Mouse (Mus musculus) lung, adult 10 weeks (tissue): ENCODE data around the gene Lmntd2. TPM values are rescaled to one million over a fixed set of nuclear protein-coding genes. Genes with fewer than 3 reads are reported as not detected.

Experiments
- polyA plus RNA-seq: library from polyadenylated mRNA; stranded (reverse); fragments of 350-450 nt; fragmentation: Illumina TruSeq; extraction: RNeasy Lipid Tissue Mini Kit (QIAGEN cat#74804); gene quantifications from one replicate; pipeline ENCODE4 v1.2.3, GENCODE M21; 2014; ENCODE audit warnings: low read depth, low replicate concordance; ENCODE audit not compliant: insufficient read depth

Lmntd2 gene
- 1.0 TPM for polyA plus RNA-seq

GRCm38 (mm10) chr7:141213605-141214235 is at the start of gene Lmntd2:
TSS of gene Lmntd2 (minus strand) at chr7:141214080.

GRCm38 (mm10) chr7:141228279-141229067 is 14.6 kb upstream of the Lmntd2 start, which contains the start of gene Phrf1:
TSS of gene Phrf1 (plus strand) at chr7:141228784.

GRCm38 (mm10) chr7:141215101-141215879 is 1.4 kb upstream of the Lmntd2 start, which contains the start of gene Rassf7:
TSS of gene Rassf7 (plus strand) at chr7:141215860.

GRCm38 (mm10) chr7:141193948-141194347 is 19.9 kb downstream of the Lmntd2 start, which contains the start of the genes Hras and Lrrc56:
TSS of gene Hras (minus strand) at chr7:141194005.
TSS of gene Lrrc56 (plus strand) at chr7:141194157.

GRCm38 (mm10) chr7:141172116-141173006 is 41.5 kb downstream of the Lmntd2 start, which contains the start of gene Rnh1:
TSS of gene Rnh1 (minus strand) at chr7:141172857.

Other genes starting within 250 kb of the Lmntd2 start
- gene Ifitm1, start 246.9 kb downstream of the Lmntd2 start, polyA plus RNA-seq: 139 TPM
- gene Ifitm3, start 203.3 kb downstream of the Lmntd2 start, polyA plus RNA-seq: 811 TPM
- 21.7 TPM for gene Ifitm6, start 196.2 kb downstream of the Lmntd2 start, polyA plus RNA-seq
- gene Gm17387, start 184.9 kb downstream of the Lmntd2 start, polyA plus RNA-seq: not detected
- gene B4galnt4, start 153.0 kb downstream of the Lmntd2 start, polyA plus RNA-seq: not detected
- 12.5 TPM for gene Pkp3, start 135.9 kb downstream of the Lmntd2 start, polyA plus RNA-seq
- 23.1 TPM for gene Sigirr, start 113.5 kb downstream of the Lmntd2 start, polyA plus RNA-seq
- gene Ano9, start 96.3 kb downstream of the Lmntd2 start, polyA plus RNA-seq: 1.0 TPM
- 14.6 TPM for gene Ptdss2, start 91.7 kb downstream of the Lmntd2 start, polyA plus RNA-seq
- 139 TPM for gene Rnh1, start 41.2 kb downstream of the Lmntd2 start, polyA plus RNA-seq
- 93.0 TPM for gene Hras, start 20.1 kb downstream of the Lmntd2 start, polyA plus RNA-seq
- gene Lrrc56, start 19.9 kb downstream of the Lmntd2 start, polyA plus RNA-seq: 7.3 TPM
- gene Rassf7, start 1.8 kb upstream of the Lmntd2 start, polyA plus RNA-seq: 55.1 TPM
- 26.6 TPM for gene Phrf1, start 14.7 kb upstream of the Lmntd2 start, polyA plus RNA-seq
- 21.8 TPM for gene Irf7, start 52.4 kb upstream of the Lmntd2 start, polyA plus RNA-seq
- 0.23 TPM for gene Cdhr5, start 62.7 kb upstream of the Lmntd2 start, polyA plus RNA-seq
- not detected for gene Sct, start 65.1 kb upstream of the Lmntd2 start, polyA plus RNA-seq
- not detected for gene Drd4, start 77.9 kb upstream of the Lmntd2 start, polyA plus RNA-seq
- gene Deaf1, start 113.6 kb upstream of the Lmntd2 start, polyA plus RNA-seq: 20.4 TPM
- gene Tmem80, start 113.7 kb upstream of the Lmntd2 start, polyA plus RNA-seq: 25.4 TPM
- 30.4 TPM for gene Eps8l2, start 124.8 kb upstream of the Lmntd2 start, polyA plus RNA-seq
- gene Taldo1, start 178.1 kb upstream of the Lmntd2 start, polyA plus RNA-seq: 203 TPM
- 24.6 TPM for gene Gatd1, start 200.1 kb upstream of the Lmntd2 start, polyA plus RNA-seq
- gene Cend1, start 215.4 kb upstream of the Lmntd2 start, polyA plus RNA-seq: 0.50 TPM
- gene Slc25a22, start 223.8 kb upstream of the Lmntd2 start, polyA plus RNA-seq: 12.9 TPM
- 0.81 TPM for gene Pidd1, start 229.9 kb upstream of the Lmntd2 start, polyA plus RNA-seq
- 1,656 TPM for gene Rplp2, start 233.3 kb upstream of the Lmntd2 start, polyA plus RNA-seq
- 109 TPM for gene Pnpla2, start 241.1 kb upstream of the Lmntd2 start, polyA plus RNA-seq
- 126 TPM for gene Cracr2b, start 247.0 kb upstream of the Lmntd2 start, polyA plus RNA-seq